In genomic region chr1:58303009-58303408, GRCm38 (mm10) we compare ENCODE assay signal across 22 mouse cellular contexts. TPM values are rescaled to one million over a fixed set of nuclear protein-coding genes. Genes with fewer than 3 reads are reported as not detected.
"Had no signal": no experiment of that assay in that cellular context is flagged by ENCODE, and none has a peak within 500 bp of the region (broad histone marks: within the 10 kb centered on the region; RNA-seq: fewer than 3 reads in every experiment).

No protein-coding gene starts in this region.

- DNase-seq: kidney, adult 2 months; kidney, postnatal 25 days; left cerebral cortex, postnatal 4 days; liver, embryonic 13.5 days; lung, adult 2 months; lung, postnatal 14 days; midbrain, embryonic 14.5 days; retina, postnatal 1 day; right cerebral cortex, postnatal 25 days had no signal

- H3K4me1 ChIP-seq: liver, embryonic 13.5 days; neural tube, embryonic 13.5 days had no signal

- H3K9me3 ChIP-seq: limb, embryonic 13.5 days; liver, embryonic 13.5 days; neural tube, embryonic 13.5 days; stomach, embryonic 15.5 days had no signal

- H3K36me3 ChIP-seq: limb, embryonic 13.5 days; liver, embryonic 13.5 days; neural tube, embryonic 13.5 days; stomach, embryonic 15.5 days had no signal

- H3K4me3 ChIP-seq: limb, embryonic 13.5 days; liver, embryonic 13.5 days; neural tube, embryonic 13.5 days; stomach, embryonic 15.5 days had no signal

- H3K4me2 ChIP-seq: limb, embryonic 13.5 days; liver, embryonic 13.5 days; midbrain, embryonic 11.5 days; neural tube, embryonic 13.5 days had no signal

- ATAC-seq: intestine, postnatal 0 days had no signal

- H3K27me3 ChIP-seq: limb, embryonic 13.5 days; liver, embryonic 13.5 days; neural tube, embryonic 13.5 days; stomach, embryonic 15.5 days had no signal

- H3K27ac ChIP-seq: kidney, postnatal 0 days; limb, embryonic 13.5 days; liver, embryonic 13.5 days; neural tube, embryonic 13.5 days had no signal

- H3K9ac ChIP-seq: limb, embryonic 13.5 days; liver, embryonic 13.5 days; neural tube, embryonic 13.5 days; stomach, embryonic 15.5 days had no signal

RNA-seq across cellular contexts. Expression of gene Aox2, which starts 24.9 kb away (rescaled TPM):
- total RNA-seq: left cerebral cortex, postnatal 4 days; megakaryocyte progenitor cell, adult 5-6 weeks; megakaryocyte-erythroid progenitor cell, adult 5-6 weeks; neutrophil, adult 5-6 weeks had no signal
- polyA plus RNA-seq: liver, adult 2 months; liver, embryonic 13.5 days; liver, embryonic 16.5 days; lung, adult 2 months; lung, embryonic 16.5 days; midbrain, embryonic 11.5 days; midbrain, postnatal 0 days had no signal
